ENCODE assay signal across 25 mouse cellular contexts in genomic region chr7:52583135-52583534, GRCm38 (mm10).
DNase-seq lines count a peak whose midpoint lies in the region; ATAC-seq and TF ChIP-seq lines count a peak whose summit lies in the region.
"Had no signal": no experiment of that assay in that cellular context is flagged by ENCODE, and none has a peak within 500 bp of the region (broad histone marks: within the 10 kb centered on the region; RNA-seq: fewer than 3 reads in every experiment).

No protein-coding gene starts in this region.

- no peaks in the 10 kb centered on the region for H3K36me3 ChIP-seq in forebrain, embryonic 16.5 days (ENCODE audit: control insufficient read depth, insufficient read depth)
- no peaks in the 10 kb centered on the region for H3K36me3 ChIP-seq in forebrain, embryonic 14.5 days (ENCODE audit: control insufficient read depth, insufficient read depth, low read length)
- no peaks in the 10 kb centered on the region for H3K36me3 ChIP-seq in kidney, embryonic 16.5 days (ENCODE audit: insufficient read depth, low read length)
- H3K36me3 ChIP-seq in midbrain, postnatal 0 days (ENCODE audit: insufficient read depth, low read length) = no peaks in the 10 kb centered on the region
- no peaks in the 10 kb centered on the region for H3K36me3 ChIP-seq in midbrain, embryonic 13.5 days
- H3K36me3 ChIP-seq: G1E; heart, embryonic 12.5 days; kidney, embryonic 15.5 days; limb, embryonic 15.5 days; stomach, embryonic 15.5 days had no signal

- 68% methylated on average over 2 of the region's 2 CpGs for WGBS in forebrain, embryonic 16.5 days
- 76% methylated on average over 2 of the region's 2 CpGs for WGBS in forebrain, embryonic 14.5 days
- WGBS in kidney, embryonic 16.5 days = 33% methylated on average over 2 of the region's 2 CpGs
- WGBS in midbrain, postnatal 0 days = 63% methylated on average over 2 of the region's 2 CpGs
- WGBS in midbrain, embryonic 13.5 days = 78% methylated on average over 2 of the region's 2 CpGs

- no peaks in the 10 kb centered on the region for H3K4me1 ChIP-seq in forebrain, embryonic 16.5 days (replicated peaks; ENCODE audit: control insufficient read depth, insufficient read depth, low read length)
- no peaks in the 10 kb centered on the region for H3K4me1 ChIP-seq in forebrain, embryonic 14.5 days (ENCODE audit: control insufficient read depth, insufficient read depth, low read length)
- H3K4me1 ChIP-seq in kidney, embryonic 16.5 days (ENCODE audit: insufficient read depth, low read length) = no peaks in the 10 kb centered on the region
- no peaks in the 10 kb centered on the region for H3K4me1 ChIP-seq in midbrain, postnatal 0 days (ENCODE audit: insufficient read depth, low read length)
- H3K4me1 ChIP-seq in midbrain, embryonic 13.5 days (replicated peaks) = no peaks in the 10 kb centered on the region
- H3K4me1 ChIP-seq: heart, embryonic 12.5 days; kidney, embryonic 15.5 days; limb, embryonic 15.5 days; stomach, embryonic 15.5 days had no signal

- H3K4me2 ChIP-seq in forebrain, embryonic 16.5 days (ENCODE audit: low read length) = no peak overlapping the region
- H3K4me2 ChIP-seq in forebrain, embryonic 14.5 days (ENCODE audit: low read length) = no peak overlapping the region
- H3K4me2 ChIP-seq in kidney, embryonic 16.5 days (replicated peaks; ENCODE audit: low read depth, low read length) = no peak overlapping the region
- H3K4me2 ChIP-seq in midbrain, postnatal 0 days (ENCODE audit: low read depth, low read length, poor library complexity, severe bottlenecking) = no peak overlapping the region
- no peak overlapping the region for H3K4me2 ChIP-seq in midbrain, embryonic 13.5 days (replicated peaks)
- H3K4me2 ChIP-seq: heart, embryonic 12.5 days; kidney, embryonic 15.5 days; limb, embryonic 15.5 days; stomach, embryonic 15.5 days had no signal

- ATAC-seq in forebrain, embryonic 16.5 days = peak; percentile 52; the same call in 1 of the 2 replicates
- ATAC-seq in forebrain, embryonic 14.5 days = no peak
- ATAC-seq in kidney, embryonic 16.5 days (ENCODE audit: low FRiP score, low TSS enrichment) = peak; percentile 15; the same call in 1 of the 2 replicates
- ATAC-seq in midbrain, postnatal 0 days (ENCODE audit: low FRiP score) = no peak; the same call in 1 of the 2 replicates
- no peak for ATAC-seq in midbrain, embryonic 13.5 days
- ATAC-seq: lung, postnatal 0 days; midbrain, embryonic 16.5 days had no signal

- DNase-seq in forebrain, embryonic 14.5 days (ENCODE audit: low spot score) = no peak
- no peak for DNase-seq in kidney, postnatal 36 days
- DNase-seq in midbrain, postnatal 0 days (ENCODE audit: low spot score) = peak; percentile 26
- no peak for DNase-seq in thymus, postnatal 25 days
- DNase-seq: adrenal gland, adult 2 months; B cell, adult 2 months; cerebellum, adult 11-12 months; cerebellum, postnatal 36 days; gastrocnemius, postnatal 14 days; heart, adult 11 months; heart, postnatal 10 days; kidney, adult 11 months; thymus, postnatal 36 days had no signal

- H3K9me3 ChIP-seq in forebrain, embryonic 16.5 days (ENCODE audit: control insufficient read depth, low read length) = no peaks in the 10 kb centered on the region
- H3K9me3 ChIP-seq in forebrain, embryonic 14.5 days (replicated peaks; ENCODE audit: control insufficient read depth, low read length) = no peaks in the 10 kb centered on the region
- H3K9me3 ChIP-seq in kidney, embryonic 16.5 days (ENCODE audit: low read length) = no peaks in the 10 kb centered on the region
- no peaks in the 10 kb centered on the region for H3K9me3 ChIP-seq in midbrain, postnatal 0 days (ENCODE audit: low read length)
- no peaks in the 10 kb centered on the region for H3K9me3 ChIP-seq in midbrain, embryonic 13.5 days
- H3K9me3 ChIP-seq: G1E; heart, embryonic 12.5 days; kidney, embryonic 15.5 days; limb, embryonic 15.5 days; stomach, embryonic 15.5 days had no signal

- no peak overlapping the region for H3K27ac ChIP-seq in forebrain, embryonic 16.5 days (ENCODE audit: low read length)
- no peak overlapping the region for H3K27ac ChIP-seq in forebrain, embryonic 14.5 days (ENCODE audit: low read depth, low read length)
- no peak overlapping the region for H3K27ac ChIP-seq in kidney, embryonic 16.5 days (ENCODE audit: low read length)
- H3K27ac ChIP-seq in midbrain, postnatal 0 days (ENCODE audit: low read depth, low read length) = no peak overlapping the region
- H3K27ac ChIP-seq in midbrain, embryonic 13.5 days = no peak overlapping the region
- H3K27ac ChIP-seq: kidney, embryonic 15.5 days; limb, embryonic 15.5 days; macrophage; stomach, embryonic 15.5 days had no signal

- TF ChIP-seq CTCF in midbrain, postnatal 0 days (IDR thresholded peaks at IDR 0.05) = no peak

- H3K27me3 ChIP-seq in forebrain, embryonic 16.5 days (replicated peaks; ENCODE audit: control insufficient read depth, insufficient read depth, low read length) = no peaks in the 10 kb centered on the region
- H3K27me3 ChIP-seq in forebrain, embryonic 14.5 days (replicated peaks; ENCODE audit: control insufficient read depth, insufficient read depth, low read length) = no peaks in the 10 kb centered on the region
- no peaks in the 10 kb centered on the region for H3K27me3 ChIP-seq in kidney, embryonic 16.5 days (ENCODE audit: insufficient read depth, low read length)
- H3K27me3 ChIP-seq in midbrain, postnatal 0 days (ENCODE audit: insufficient read depth, low read length) = no peaks in the 10 kb centered on the region
- H3K27me3 ChIP-seq in midbrain, embryonic 13.5 days = no peaks in the 10 kb centered on the region
- H3K27me3 ChIP-seq: CH12.LX; heart, embryonic 12.5 days; kidney, embryonic 15.5 days; limb, embryonic 15.5 days; stomach, embryonic 15.5 days had no signal

- no peak overlapping the region for H3K4me3 ChIP-seq in forebrain, embryonic 16.5 days (replicated peaks; ENCODE audit: low read length)
- H3K4me3 ChIP-seq in forebrain, embryonic 14.5 days (ENCODE audit: low read depth, low read length) = no peak overlapping the region
- no peak overlapping the region for H3K4me3 ChIP-seq in kidney, embryonic 16.5 days (ENCODE audit: low read length)
- H3K4me3 ChIP-seq in midbrain, postnatal 0 days (ENCODE audit: low read depth, low read length) = no peak overlapping the region
- H3K4me3 ChIP-seq in midbrain, embryonic 13.5 days (replicated peaks) = no peak overlapping the region
- H3K4me3 ChIP-seq: heart, embryonic 12.5 days; kidney, embryonic 15.5 days; limb, embryonic 15.5 days; stomach, embryonic 15.5 days had no signal

- no peak overlapping the region for H3K9ac ChIP-seq in forebrain, embryonic 16.5 days (replicated peaks; ENCODE audit: low read depth, low read length)
- H3K9ac ChIP-seq in forebrain, embryonic 14.5 days (ENCODE audit: low read length) = no peak overlapping the region
- H3K9ac ChIP-seq in kidney, embryonic 16.5 days (replicated peaks; ENCODE audit: low read length) = no peak overlapping the region
- no peak overlapping the region for H3K9ac ChIP-seq in midbrain, postnatal 0 days (replicated peaks; ENCODE audit: low read length, poor library complexity, severe bottlenecking)
- H3K9ac ChIP-seq in midbrain, embryonic 13.5 days (replicated peaks) = no peak overlapping the region
- H3K9ac ChIP-seq: heart, embryonic 12.5 days; kidney, embryonic 15.5 days; limb, embryonic 15.5 days; stomach, embryonic 15.5 days had no signal

Comparison
In these comparisons a context has a peak if more than half of its experiments do, and no peak if none do; other contexts are left out.
1. ATAC-seq: peak in forebrain, embryonic 16.5 days (single experiment) and kidney, embryonic 16.5 days (single experiment); none in forebrain, embryonic 14.5 days (single experiment), midbrain, postnatal 0 days (single experiment) and midbrain, embryonic 13.5 days (single experiment).